Mouse (Mus musculus) left cerebral cortex, adult 18-20 months (tissue): ENCODE data around the gene Tmprss4. TPM values are rescaled to one million over a fixed set of nuclear protein-coding genes. Genes with fewer than 3 reads are reported as not detected.
A peak's percentile ranks its signal among the peaks of the same experiment; 100 is the strongest.

Experiments used
- DNase-seq, 2 experiments: peaks; one replicate each; pipeline ENCODE4 v3.0.0; 2021 to 2022; ENCODE audit warnings: low spot score in 2 of 2, mixed read lengths in 1 of 2
- total RNA-seq, 2 experiments: library from RNA; stranded (reverse); gene quantifications; 2 replicates each; pipeline ENCODE4 v1.2.3; 2021

Tmprss4 gene
- total RNA-seq, 2 experiments from 2014 or later, result 0.28 TPM; not detected in 1

GRCm38 (mm10) chr9:45139082-45139481, 64.8 kb downstream of the Tmprss4 start:
- DNase-seq, result no peak

- DNase-seq, result peak; percentile 47 to 72
Observed at GRCm38 (mm10) chr9:45138191-45139032, 65.5 kb downstream of the Tmprss4 start, which contains the start of gene Scn4b. Gene Scn4b, plus strand, starts transcription at chr9:45138395.

- DNase-seq, result no peak
Observed at GRCm38 (mm10) chr9:45136442-45137169, 67.3 kb downstream of the Tmprss4 start.

- DNase-seq, result no peak
Observed at GRCm38 (mm10) chr9:45133484-45134310, 70.2 kb downstream of the Tmprss4 start.

GRCm38 (mm10) chr9:45130119-45130518, 73.8 kb downstream of the Tmprss4 start:
- DNase-seq, result no peak

- no peak for DNase-seq
Observed at GRCm38 (mm10) chr9:45126941-45127340, 77.0 kb downstream of the Tmprss4 start.

- DNase-seq, result no peak
Observed at GRCm38 (mm10) chr9:45125211-45125610, 78.7 kb downstream of the Tmprss4 start.

Other genes starting within 250 kb of the Tmprss4 start
- gene Ube4a, start 238.5 kb downstream of the Tmprss4 start, total RNA-seq, result 10 to 100 TPM; 66.7 to 69.0 TPM
- not detected for gene Cd3g, start 223.7 kb downstream of the Tmprss4 start, total RNA-seq
- gene Cd3d, start 222.3 kb downstream of the Tmprss4 start, total RNA-seq, result not detected
- gene Cd3e, start 194.5 kb downstream of the Tmprss4 start, total RNA-seq, result not detected
- 1 to 10 TPM; 1.9 TPM for gene Mpzl2, start 164.3 kb downstream of the Tmprss4 start, total RNA-seq
- 1 to 10 TPM; 4.5 to 5.2 TPM for gene Mpzl3, start 148.9 kb downstream of the Tmprss4 start, total RNA-seq
- 1 to 10 TPM in 1 of 2 experiments, under 1 TPM in 1; 0.35 to 1.3 TPM for gene Jaml, start 124.9 kb downstream of the Tmprss4 start, total RNA-seq
- gene Scn2b, start 86.3 kb downstream of the Tmprss4 start, total RNA-seq, result 100 to 1,000 TPM; 267 to 274 TPM
- gene Scn4b, start 65.7 kb downstream of the Tmprss4 start, total RNA-seq, result 10 to 100 TPM; 87.0 to 91.4 TPM
- gene BC049352, start 22.1 kb downstream of the Tmprss4 start, total RNA-seq, result 1 to 10 TPM in 1 of 2 experiments, under 1 TPM in 1; 0.84 to 1.3 TPM
- 1 to 10 TPM; 2.6 to 3.4 TPM for gene Il10ra, start 65.1 kb upstream of the Tmprss4 start, total RNA-seq
- gene Tmprss13, start 115.0 kb upstream of the Tmprss4 start, total RNA-seq, result not detected
- 100 to 1,000 TPM in 1 of 2 experiments, 10 to 100 TPM in 1; 96.2 to 132 TPM for gene Fxyd6, start 166.1 kb upstream of the Tmprss4 start, total RNA-seq
- 1 to 10 TPM; 8.0 to 8.2 TPM for gene Fxyd2, start 195.6 kb upstream of the Tmprss4 start, total RNA-seq
- gene Dscaml1, start 222.5 kb upstream of the Tmprss4 start, total RNA-seq, result 10 to 100 TPM; 47.7 to 48.3 TPM